Mouse (Mus musculus): Measurements from ENCODE around the gene Marveld2.

- TF ChIP-seq CTCF (IDR thresholded peaks at IDR 0.05; ENCODE audit: borderline replicate concordance, control insufficient read depth, extremely low read depth, insufficient read depth, low read length, poor library complexity) = no peak
- TF ChIP-seq POLR2A (IDR thresholded peaks at IDR 0.05; ENCODE audit: control insufficient read depth, extremely low read depth, insufficient read depth, low read length, poor library complexity) = no peak
Measured at GRCm38 (mm10) chr13:100552369-100553041, 64.3 kb downstream of the Marveld2 start, which contains the start of gene Ocln.
